Mouse (Mus musculus): ENCODE measurements at regions not wholly inside any gene's neighbourhood (a gene's known extent, or its start where the extent isn't known, plus 50 kb on each side); places are given as distances from the start of the nearest gene placed in this dataset.

DNA sequence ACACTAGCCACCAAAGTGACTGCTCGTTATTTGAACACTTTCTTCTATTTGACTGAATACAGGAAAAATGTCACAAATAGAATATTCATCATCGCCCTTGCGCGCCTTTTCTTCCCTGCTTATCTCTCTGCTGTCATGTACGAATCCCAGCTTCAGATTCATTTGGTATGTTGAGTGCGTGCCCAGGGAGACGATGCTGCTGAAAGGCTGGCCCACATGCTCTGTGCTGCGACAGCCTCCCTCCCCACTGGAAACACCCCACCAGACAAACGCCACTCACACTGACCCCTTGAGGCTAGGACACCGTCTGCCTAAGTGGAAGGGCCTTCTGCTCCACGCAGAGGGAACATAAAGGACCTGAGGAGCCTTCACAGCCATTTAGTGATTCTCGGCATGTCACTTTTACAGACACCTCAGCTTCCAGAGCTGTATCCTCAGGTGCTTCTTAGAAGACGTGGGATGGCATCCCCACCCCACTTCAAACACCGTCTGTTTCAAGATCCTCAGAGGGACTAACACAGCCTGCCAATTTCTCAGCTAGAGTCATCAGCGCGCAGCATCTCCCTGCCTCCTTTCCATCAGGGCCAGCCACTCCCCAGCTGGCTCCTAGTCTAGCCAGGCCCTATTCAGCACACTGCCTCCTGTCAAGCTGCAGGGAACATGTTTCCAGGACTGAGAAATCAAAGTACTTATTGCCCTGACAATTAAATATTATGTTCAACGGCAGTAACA lies 396.6 kb downstream of the Bcor start:
- no peak for DNase-seq (ENCODE audit: low read depth in 2 of 2, low spot score in 2 of 2)

DNA sequence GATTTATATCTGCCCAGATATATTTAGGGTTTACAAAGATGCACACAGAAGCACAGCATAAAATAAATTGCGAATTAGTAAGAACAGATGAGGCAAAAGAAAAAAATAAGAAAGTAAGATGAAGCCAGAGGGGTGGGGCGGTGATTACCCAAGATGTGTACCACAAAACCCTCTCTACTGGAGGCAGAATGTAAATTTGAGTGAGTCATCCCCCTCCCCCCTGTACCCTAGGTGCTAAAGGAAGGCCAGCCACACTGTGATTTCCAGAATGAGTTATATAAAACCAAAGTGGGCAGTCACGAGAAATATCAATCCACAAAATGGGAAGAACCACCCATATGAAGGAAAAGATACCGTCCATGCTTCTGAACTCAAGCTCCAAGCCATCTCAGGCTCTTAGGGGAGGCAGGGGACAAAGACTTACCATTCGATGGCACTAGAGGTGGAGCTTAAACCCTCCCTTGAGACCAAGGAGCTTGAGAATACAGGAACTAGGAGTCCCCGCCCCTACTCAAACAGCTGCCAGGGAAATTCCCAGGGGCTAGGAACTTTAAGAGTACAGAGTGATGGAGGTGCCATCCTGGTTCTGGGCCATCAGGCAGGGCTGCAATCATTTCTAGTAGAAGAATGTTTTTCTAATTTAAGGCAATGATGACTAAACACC lies 383.8 kb downstream of the Bcor start:
- no peak for DNase-seq (ENCODE audit: low read depth in 2 of 2, low spot score in 2 of 2)

DNA sequence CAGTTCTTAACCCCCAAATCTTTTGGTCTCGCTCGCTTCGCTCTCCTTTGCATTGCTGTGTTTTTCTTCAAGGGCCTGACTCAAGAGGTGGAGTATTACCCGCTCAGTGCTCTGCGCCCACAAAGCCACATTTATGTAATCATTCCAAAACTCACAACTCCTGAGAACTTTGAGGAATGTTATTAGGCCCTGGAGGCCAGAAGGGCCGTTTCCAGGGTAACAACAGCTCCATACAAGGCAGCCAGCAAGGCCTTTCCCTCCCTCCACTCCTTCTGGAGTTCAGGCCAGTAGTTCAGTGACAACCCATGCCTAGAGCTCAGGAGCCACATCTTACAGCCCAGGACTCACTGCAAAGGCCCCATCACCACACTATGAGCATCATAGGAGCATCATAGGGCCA lies 365.1 kb downstream of the Bcor start:
- no peak for DNase-seq (ENCODE audit: low read depth in 2 of 2, low spot score in 2 of 2)

DNA sequence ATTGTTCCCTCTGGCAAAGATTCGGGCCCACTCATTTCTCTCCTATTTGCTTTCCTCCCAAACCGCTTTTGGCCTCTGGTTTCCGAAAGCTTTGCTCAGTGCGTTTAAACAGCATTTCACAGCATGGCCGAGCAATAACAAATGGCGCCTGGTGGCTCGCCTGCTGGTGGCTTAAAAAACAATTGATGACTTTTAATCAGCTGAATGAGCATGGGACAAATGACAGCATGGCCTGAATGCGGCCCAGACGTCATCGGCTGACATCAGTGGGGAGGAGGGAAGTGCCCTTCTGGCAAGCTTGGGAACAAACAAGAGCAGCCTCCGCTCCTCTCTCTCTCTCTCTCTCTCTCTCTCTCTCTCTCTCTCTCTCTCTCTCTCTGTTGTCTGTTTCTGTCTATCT lies 362.3 kb downstream of the Bcor start:
- no peak for DNase-seq (ENCODE audit: low read depth in 2 of 2, low spot score in 2 of 2)

DNA sequence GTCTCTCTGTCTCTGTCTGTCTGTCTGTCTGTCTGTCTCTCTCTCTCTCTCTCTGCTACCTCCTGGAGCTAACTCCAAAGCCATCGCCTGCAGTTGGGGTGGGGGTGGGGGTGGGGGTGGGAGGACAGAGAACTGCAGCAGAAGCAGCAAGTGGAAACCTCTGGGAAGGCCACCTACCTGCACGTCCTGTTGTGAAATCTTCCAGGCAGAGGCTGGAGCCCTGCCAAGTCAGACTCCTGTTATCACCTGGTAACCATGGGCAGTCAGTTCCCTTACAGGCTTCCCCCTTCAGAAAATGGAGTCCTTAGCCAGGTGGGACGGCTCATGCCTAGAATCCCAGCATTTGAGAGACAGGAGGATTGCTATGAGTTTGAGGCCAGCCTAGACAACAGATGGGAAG lies 361.8 kb downstream of the Bcor start:
- DNase-seq (ENCODE audit: low read depth in 2 of 2, low spot score in 2 of 2): no peak

DNA sequence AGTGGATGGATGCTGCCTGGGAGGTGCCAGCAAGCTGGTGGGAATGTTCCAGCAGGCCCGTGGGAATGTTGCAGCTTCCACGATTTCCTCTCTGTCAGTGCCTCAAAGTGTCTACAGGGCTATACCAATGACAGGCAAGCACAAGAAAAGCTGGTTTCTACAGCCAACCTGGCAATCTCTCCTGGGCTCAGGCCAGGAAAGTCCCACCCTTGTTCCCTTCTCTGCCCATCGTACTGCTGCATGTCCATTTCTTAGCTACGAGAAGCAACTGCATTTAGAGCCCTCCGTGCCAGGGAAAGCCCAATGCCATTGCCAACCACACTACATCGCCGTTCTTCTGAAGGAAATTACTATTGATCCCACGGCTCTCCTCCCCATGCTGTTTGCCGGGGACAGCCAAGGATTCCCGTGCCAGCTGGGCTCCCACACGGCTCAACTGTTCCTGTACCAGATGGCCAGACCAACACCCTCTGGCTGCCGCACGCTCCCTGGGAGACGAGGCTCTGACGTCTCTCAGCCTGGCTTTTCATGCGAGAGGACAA lies 359.7 kb downstream of the Bcor start:
- DNase-seq (ENCODE audit: low read depth in 2 of 2, low spot score in 2 of 2): no peak

DNA sequence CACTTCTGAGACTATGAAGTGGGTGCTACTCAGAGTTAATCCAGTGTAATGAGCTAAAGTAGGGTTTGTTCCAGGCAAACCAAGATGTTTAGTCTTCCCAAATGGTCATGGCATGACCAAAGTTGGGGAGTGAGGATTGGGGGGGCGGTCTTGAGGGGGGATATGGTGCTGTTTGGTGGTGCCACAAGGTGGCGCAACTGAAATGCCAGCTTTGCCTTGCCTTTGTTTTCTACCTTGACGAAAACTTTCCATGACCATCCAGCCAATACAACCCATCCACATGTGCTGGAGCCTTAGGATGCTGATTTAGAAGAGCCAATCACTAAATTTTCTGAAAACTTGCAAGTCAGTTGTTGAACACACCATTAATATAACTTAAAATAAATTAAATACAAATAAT lies 358.9 kb downstream of the Bcor start:
- DNase-seq (ENCODE audit: low read depth in 2 of 2, low spot score in 2 of 2): no peak

DNA sequence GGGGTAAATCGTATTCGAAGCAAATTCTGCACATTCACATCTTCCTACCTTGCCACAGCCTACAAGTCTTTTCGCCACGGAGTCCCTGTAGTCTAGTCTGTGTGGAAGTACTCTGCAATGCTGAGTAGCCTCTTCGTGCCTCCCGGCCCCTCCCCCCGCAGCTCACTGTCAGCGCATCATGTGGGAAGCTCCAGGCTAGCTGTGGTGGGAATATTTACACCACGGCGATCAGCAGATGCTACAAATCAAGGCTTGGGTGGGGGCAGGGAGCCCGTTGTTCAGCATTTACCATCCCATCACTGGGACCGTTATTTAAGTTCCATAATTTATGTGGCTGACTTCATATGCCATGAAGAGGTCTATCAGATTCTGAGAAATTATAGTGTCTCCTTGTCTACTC lies 358.5 kb downstream of the Bcor start:
- DNase-seq (ENCODE audit: low read depth in 2 of 2, low spot score in 2 of 2): no peak

DNA sequence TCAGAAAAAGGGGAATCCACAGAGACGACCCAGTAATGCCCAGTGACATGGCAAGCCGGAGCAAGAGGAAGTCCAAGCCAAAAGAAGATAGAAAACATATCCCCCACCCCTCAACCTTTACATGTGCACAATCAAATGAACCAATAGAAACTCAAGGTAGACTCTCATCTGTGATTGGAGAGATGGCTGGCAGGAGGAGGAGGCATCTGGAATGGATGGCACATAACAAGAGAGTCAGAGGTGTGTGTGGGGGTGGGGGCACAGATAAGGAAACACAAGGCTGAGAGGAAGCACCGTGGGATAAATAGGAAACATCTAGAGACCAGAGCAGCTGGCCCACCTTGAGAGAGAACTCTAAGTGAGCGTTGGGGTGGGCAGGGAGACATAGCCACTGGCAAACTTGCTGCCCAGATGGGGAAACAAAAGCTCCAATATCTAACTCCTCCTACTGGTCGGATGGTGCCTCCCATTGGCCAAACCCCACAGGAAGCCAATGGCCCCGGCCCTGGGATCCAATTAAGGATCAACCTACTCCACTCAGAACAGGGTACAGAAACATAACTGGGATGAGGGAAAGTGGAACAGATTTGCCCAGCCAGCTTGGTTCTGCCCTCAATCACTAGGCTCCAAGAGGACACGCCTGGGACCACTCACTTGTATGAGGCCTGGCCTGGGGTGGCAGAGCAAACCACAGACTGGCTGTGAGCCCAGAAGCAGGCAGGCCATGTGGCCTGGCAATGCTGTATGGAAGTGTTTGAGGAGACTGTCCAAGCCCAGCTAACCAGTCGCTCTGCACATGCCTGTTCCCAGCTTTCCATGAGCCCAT lies 357.9 kb downstream of the Bcor start:
- DNase-seq (ENCODE audit: low read depth in 2 of 2, low spot score in 2 of 2): no peak

DNA sequence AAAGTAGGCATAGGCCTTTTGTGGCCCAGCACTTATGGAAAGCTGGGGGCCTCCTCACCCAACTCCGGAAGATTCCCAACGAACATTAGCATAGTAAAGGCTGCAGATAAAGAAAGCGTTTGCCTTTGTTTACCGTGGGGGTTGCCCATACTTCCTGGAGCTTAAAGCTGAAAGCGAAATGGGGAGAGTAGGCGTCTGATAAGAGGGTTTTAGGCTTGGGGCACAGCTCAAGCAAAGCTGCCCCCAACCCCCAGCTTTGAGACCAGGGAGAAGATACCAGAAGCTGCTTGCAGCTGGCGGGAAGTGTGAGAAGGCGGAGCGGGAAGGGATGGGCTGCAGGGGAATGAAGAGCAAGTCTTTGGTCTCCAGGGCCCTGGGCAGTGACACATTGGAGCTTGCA lies 356.9 kb downstream of the Bcor start:
- DNase-seq (ENCODE audit: low read depth in 2 of 2, low spot score in 2 of 2): no peak

DNA sequence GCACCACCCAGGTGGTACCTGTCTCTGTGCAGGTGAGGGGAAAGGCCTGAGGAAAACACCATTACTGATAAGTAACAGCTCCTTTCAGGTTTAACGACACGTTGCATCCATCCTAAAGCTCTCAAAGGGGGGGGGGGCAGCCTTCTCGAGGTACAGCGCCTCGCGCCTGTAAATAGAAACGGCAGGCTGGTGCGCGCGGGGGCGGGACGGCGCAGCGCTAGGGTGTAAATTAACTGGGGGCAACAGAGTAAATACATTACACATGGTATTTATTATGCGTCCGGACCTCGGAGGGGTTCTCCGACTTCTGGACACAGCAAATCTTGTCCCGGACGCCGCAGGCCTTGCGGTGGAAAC lies 353.3 kb downstream of the Bcor start:
- no peak for DNase-seq (ENCODE audit: low read depth in 2 of 2, low spot score in 2 of 2)

DNA sequence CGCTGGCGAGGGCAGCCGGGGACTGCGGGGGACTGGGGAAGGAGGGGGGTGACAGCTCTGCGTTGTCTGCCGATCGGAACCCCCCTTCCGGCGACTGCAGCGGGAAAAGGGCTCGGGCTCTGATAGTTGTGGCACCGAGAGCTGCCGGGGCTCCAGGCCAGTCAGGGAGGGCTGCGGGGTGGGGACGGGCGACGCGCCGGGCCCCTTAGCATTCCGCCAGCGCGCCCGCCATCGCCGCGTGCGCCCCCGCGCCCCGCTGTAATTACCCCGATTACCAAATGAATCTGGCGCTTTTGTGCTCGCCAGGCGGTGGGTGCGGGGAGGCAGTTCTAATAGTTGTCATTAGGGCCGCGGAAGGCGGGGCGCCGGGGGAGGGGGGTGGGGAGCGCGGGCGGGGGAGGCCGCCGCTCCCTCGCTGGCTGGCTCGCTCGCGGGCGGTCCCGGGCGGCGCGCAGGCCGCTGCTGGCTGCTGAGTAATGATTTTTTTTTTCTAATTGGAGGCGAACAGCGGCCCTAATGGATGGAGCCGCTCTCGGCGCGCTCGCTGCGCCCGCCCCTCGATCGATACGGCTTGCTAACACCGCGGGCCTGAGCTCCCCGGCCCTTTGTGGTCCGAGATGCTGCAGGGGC lies 352.8 kb downstream of the Bcor start:
- DNase-seq (ENCODE audit: low read depth in 2 of 2, low spot score in 2 of 2): no peak

DNA sequence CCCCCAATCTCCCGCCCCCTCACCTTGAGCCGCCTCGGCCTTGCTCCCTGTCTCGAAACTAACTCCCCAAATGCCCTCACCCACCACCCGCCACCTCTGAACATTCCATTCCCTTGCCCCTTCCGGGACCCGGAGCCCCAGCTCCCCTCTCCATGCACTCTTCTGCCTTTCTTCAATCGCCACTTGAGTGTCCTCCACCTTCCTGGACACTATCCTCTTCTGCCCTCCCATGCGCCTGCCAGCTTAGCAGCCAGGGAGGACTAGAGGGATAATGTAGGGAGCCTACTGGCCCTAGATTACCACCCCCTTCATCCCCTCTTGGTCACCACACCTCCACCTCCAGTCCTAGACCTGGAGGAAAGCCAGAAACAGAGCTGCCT lies 352.3 kb downstream of the Bcor start:
- DNase-seq (ENCODE audit: low read depth in 2 of 2, low spot score in 2 of 2): no peak

DNA sequence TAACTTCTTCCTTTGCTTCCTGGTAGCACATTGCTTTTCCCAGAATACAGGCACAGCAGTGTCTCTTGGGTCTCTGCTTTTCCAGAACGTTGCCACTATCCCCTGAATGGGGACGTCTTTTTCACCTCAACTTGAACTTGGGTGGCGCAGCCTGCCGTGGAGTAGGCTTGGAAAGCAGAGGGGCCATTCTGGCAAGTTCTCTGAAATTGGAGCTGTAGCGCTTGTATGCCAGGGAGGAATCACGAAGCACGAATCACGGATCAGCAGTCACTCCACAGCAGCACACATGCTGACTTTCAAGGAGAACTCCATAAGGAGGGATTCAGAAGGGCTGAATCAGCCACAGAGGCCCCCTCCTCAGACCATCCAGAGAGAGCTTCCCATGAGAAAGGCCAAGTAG lies 351.2 kb downstream of the Bcor start:
- no peak for DNase-seq (ENCODE audit: low read depth in 2 of 2, low spot score in 2 of 2)

DNA sequence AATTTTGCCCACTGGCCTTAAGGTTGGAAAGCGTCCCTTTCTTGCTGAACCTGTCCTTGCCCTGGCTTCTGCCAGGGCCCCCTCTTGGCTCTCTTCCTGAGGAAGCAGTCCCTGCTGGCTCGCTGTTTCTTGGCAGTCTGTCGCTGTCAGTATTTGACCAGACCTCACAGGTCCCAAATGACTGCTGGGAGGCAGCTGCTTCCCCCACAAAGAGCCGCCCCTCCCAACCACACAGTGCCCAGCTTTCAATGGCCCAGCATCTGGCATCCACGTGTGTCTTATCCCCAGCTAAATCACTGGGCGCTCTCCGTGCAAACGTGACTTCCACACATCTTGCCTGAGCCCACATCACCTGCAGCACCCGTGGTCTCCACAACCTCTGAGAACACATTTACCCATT lies 345.3 kb downstream of the Bcor start:
- DNase-seq (ENCODE audit: low read depth in 2 of 2, low spot score in 2 of 2): no peak

DNA sequence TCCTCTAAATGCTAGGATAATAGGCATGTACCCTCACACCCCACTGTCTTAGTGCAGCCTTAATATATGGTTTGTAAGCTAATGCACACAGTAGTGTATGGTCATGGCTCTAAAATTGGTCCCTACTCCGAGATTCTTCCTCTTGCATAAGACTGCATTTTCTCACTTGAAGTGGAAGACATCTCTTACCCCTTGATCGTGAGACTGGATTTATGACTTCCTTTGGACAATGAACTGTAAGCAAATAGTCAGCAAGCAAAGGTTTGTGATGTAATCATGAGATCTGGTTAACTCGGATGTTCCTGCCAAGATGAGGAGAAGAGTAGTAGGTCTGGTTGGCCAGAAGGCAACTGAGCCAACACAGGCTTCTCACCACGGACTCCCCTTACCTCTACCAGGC lies 344.3 kb downstream of the Bcor start:
- DNase-seq (ENCODE audit: low read depth in 2 of 2, low spot score in 2 of 2): no peak

DNA sequence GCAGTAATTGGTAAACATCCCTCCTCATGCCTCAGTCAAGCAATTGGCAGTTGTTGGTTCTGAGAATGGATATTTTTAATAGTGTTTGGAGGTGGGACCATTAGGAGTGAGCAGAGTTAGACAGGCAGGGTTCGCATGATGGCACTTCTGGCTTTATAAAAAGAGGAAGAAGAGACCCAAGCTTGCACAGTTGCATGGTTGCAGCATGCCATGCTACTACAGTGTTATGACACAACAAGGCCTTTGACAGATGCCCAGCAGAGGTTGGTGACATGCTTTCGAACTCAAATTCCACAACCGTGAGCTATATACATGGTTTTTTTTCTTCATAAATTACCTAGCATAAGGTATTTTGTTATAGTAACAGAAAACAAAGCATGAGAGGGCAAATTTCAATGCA lies 341.5 kb downstream of the Bcor start:
- no peak for DNase-seq (ENCODE audit: low read depth in 2 of 2, low spot score in 2 of 2)

DNA sequence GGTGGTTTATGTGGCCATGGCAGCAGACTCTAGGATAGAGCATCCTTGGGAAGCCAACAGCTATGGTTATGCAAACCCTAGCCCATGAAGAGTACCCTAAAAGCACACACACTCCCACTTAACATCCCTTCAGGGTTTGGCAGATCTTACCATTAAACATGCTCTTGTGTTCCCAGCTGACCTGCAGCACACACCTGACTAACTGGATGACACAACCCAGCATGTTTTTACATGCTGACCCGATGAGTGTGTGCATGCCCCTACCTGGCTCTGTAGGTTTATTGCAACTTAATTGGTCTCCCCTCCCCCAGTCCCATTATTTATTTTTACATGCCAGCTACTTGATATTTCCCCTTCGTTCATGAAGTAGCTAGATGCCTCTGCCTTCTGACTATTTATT lies 339.0 kb downstream of the Bcor start:
- DNase-seq (ENCODE audit: low read depth in 2 of 2, low spot score in 2 of 2): no peak

DNA sequence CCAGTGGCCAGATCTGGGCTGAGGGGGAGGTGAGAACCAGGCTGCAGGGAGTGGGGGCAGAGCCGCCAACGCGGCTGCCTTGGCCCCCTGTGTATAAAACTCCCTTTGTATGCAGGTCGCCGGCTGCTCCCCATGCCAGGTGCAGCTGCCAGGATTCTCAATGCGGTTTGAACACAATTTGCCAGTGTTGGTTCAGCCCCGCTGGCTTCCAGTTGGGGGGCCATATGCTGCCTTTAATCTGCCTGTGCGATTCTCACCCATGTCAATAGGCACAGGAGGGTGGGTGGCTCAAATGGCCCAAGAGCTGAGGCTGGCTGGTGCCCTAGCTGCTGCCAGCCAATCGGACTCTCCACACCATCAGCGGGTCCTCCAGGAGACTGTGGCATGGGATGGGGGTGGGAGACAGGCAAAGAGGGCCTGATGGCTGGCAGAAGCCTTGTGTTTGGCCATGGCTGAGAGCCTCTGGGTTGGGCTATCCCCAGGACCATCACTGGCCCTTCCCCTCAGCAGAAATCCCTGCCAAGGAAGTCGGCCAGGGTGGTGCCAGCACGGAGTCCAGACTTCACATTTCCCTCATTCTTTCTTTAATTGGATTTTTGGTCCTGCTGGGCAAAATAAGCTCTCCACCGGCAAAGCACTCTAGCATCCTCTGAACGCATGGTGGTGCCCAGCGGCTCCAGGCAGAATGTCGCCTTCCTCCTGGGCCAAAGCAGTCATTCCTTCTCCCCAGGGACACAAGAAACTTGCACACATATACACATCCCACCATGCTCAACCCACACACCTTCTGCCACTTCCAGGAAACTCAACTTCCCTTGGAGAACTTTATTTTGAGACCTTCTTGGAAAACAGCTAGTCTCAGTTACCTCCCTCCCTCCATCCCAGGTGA lies 338.0 kb downstream of the Bcor start:
- no peak for DNase-seq (ENCODE audit: low read depth in 2 of 2, low spot score in 2 of 2)

DNA sequence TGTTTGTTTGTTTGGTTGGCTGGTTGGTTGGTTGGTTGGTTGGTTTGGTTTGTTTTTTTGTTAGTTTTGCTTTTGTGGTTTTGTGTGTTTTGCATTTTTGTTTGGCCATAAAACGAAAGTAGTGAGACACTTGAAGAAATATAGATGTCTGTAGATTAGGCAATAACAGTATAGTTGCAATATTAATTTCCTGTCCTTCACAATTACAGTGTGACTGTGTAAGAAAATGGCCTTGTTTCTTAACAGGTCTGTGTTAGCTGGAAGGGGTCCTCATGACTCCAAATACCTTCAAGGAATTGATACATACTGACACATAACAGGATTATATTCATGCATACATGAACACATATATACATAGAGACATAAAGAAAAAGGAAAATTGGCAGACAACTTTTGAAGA lies 334.2 kb downstream of the Bcor start:
- no peak for DNase-seq (ENCODE audit: low read depth in 2 of 2, low spot score in 2 of 2)

All from CD8-positive naive resting alpha-beta T cell, adult 2 months (primary cell).